12 mouse cellular contexts compared by ENCODE assay signal in the genomic region with DNA sequence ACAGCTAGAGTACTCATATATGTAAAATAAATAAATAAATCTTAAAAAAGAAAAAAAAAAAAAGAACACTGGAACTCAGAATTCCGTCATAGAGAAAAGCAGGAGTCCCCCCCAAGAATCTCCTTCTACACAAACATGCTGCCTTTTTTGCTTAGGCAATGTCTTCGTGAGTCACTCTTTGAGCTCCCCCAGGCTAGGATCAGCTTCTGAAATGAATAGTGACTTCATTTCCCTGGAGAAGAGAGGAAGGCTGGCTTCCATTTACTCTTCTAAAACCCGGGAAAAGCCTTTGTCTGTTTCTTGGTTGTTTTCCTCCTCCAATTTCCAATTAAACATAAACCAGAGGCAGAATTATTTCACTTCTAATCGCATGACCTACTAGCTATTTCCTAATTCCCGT. TPM values are rescaled to one million over a fixed set of nuclear protein-coding genes. Genes with fewer than 3 reads are reported as not detected.
DNase-seq lines count a peak whose midpoint lies in the region; ATAC-seq and TF ChIP-seq lines count a peak whose summit lies in the region.
"Had no signal": no experiment of that assay in that cellular context is flagged by ENCODE, and none has a peak within 500 bp of the region (broad histone marks: within the 10 kb centered on the region; RNA-seq: fewer than 3 reads in every experiment).

No protein-coding gene starts in this region.

- H3K36me3 ChIP-seq in midbrain, embryonic 13.5 days: no peaks in the 10 kb centered on the region
- H3K36me3 ChIP-seq in midbrain, embryonic 10.5 days: peaks cover 11% of the 10 kb centered on the region
- H3K36me3 ChIP-seq in stomach, embryonic 16.5 days (ENCODE audit: control insufficient read depth, insufficient read depth, low read length): no peaks in the 10 kb centered on the region

- H3K27me3 ChIP-seq in midbrain, embryonic 13.5 days: no peaks in the 10 kb centered on the region
- H3K27me3 ChIP-seq in midbrain, embryonic 10.5 days (ENCODE audit: low read depth, poor library complexity, severe bottlenecking): no peaks in the 10 kb centered on the region
- H3K27me3 ChIP-seq in stomach, embryonic 16.5 days (ENCODE audit: control insufficient read depth, insufficient read depth, low read length): no peaks in the 10 kb centered on the region
- H3K27me3 ChIP-seq: limb, embryonic 12.5 days had no signal

- no peak overlapping the region for H3K4me2 ChIP-seq in midbrain, embryonic 13.5 days (replicated peaks)
- no peak overlapping the region for H3K4me2 ChIP-seq in stomach, embryonic 16.5 days (ENCODE audit: low read depth, low read length)
- H3K4me2 ChIP-seq: limb, embryonic 12.5 days had no signal

- no peak for TF ChIP-seq CTCF in embryonic fibroblast, embryonic 13.5 days (IDR thresholded peaks at IDR 0.05; ENCODE audit: borderline replicate concordance, insufficient read depth, low read length)

- no peaks in the 10 kb centered on the region for H3K9me3 ChIP-seq in midbrain, embryonic 13.5 days
- H3K9me3 ChIP-seq in midbrain, embryonic 10.5 days (replicated peaks): no peaks in the 10 kb centered on the region
- H3K9me3 ChIP-seq in stomach, embryonic 16.5 days (replicated peaks; ENCODE audit: control insufficient read depth, low read length): no peaks in the 10 kb centered on the region
- H3K9me3 ChIP-seq: limb, embryonic 12.5 days had no signal

- peak; percentile 51 to 55 for DNase-seq in heart, adult 9 months (ENCODE audit: low spot score in 2 of 2)
- DNase-seq in heart, adult 11 months: no peak
- DNase-seq in midbrain, embryonic 10.5 days (ENCODE audit: low spot score): no peak
- no peak for DNase-seq in frontal cortex, postnatal 10 days (ENCODE audit: low spot score in 2 of 2)
- DNase-seq in spleen, postnatal 10 days (ENCODE audit: low spot score in 2 of 2): no peak
- DNase-seq: lung, postnatal 10 days; right cerebral cortex, postnatal 14 days had no signal

- H3K27ac ChIP-seq in midbrain, embryonic 13.5 days: peak overlapping the region; percentile 67
- no peak overlapping the region for H3K27ac ChIP-seq in midbrain, embryonic 10.5 days (replicated peaks)
- peak overlapping the region; percentile 59 for H3K27ac ChIP-seq in embryonic fibroblast, embryonic 13.5 days (ENCODE audit: insufficient read depth, low read length)
- H3K27ac ChIP-seq in stomach, embryonic 16.5 days (ENCODE audit: low read length): peak overlapping the region; percentile 14; the same call in 1 of the 2 replicates
- H3K27ac ChIP-seq: limb, embryonic 12.5 days had no signal

- TF ChIP-seq POLR2A in embryonic fibroblast, embryonic 13.5 days (IDR thresholded peaks at IDR 0.05; ENCODE audit: low read depth, low read length): no peak

- no peak overlapping the region for H3K4me3 ChIP-seq in midbrain, embryonic 13.5 days (replicated peaks)
- H3K4me3 ChIP-seq in midbrain, embryonic 10.5 days: no peak overlapping the region
- H3K4me3 ChIP-seq in embryonic fibroblast, embryonic 13.5 days (ENCODE audit: insufficient read depth, low read length): no peak overlapping the region
- no peak overlapping the region for H3K4me3 ChIP-seq in stomach, embryonic 16.5 days (replicated peaks; ENCODE audit: low read length)
- H3K4me3 ChIP-seq: limb, embryonic 12.5 days had no signal

- H3K4me1 ChIP-seq in midbrain, embryonic 13.5 days (replicated peaks): peaks cover 57% of the 10 kb centered on the region
- H3K4me1 ChIP-seq in midbrain, embryonic 10.5 days: peaks cover 47% of the 10 kb centered on the region
- H3K4me1 ChIP-seq in embryonic fibroblast, embryonic 13.5 days (ENCODE audit: control insufficient read depth, insufficient read depth, low read length): peaks cover 41% of the 10 kb centered on the region
- peaks cover 46% of the 10 kb centered on the region for H3K4me1 ChIP-seq in stomach, embryonic 16.5 days (ENCODE audit: control insufficient read depth, insufficient read depth, low read length)

- ATAC-seq in midbrain, embryonic 13.5 days: no peak
- no peak for ATAC-seq in stomach, embryonic 16.5 days (ENCODE audit: insufficient read depth, low FRiP score)
- ATAC-seq: intestine, postnatal 0 days had no signal

- WGBS in midbrain, embryonic 13.5 days: 74% methylated on average over 5 of the region's 5 CpGs
- WGBS in midbrain, embryonic 10.5 days: 80% methylated on average over 5 of the region's 5 CpGs
- WGBS in stomach, embryonic 16.5 days: 80% methylated on average over 5 of the region's 5 CpGs

- 0 out of 2 replicates have a peak overlapping the region, but pooled peaks have one; percentile 36 for H3K9ac ChIP-seq in midbrain, embryonic 13.5 days (replicated peaks)
- H3K9ac ChIP-seq in stomach, embryonic 16.5 days (ENCODE audit: low read length): no peak overlapping the region
- H3K9ac ChIP-seq: limb, embryonic 12.5 days had no signal

RNA-seq across cellular contexts. Expression of a gene that starts 9.9 kb away (rescaled TPM):
- polyA plus RNA-seq in midbrain, embryonic 13.5 days (2015; fragmentation: Nextera tagmentation; extraction: Ambion mirVana): 18.5 and 19.6 TPM in 2 replicates
- 30.5 and 35.5 TPM in 2 replicates for polyA plus RNA-seq in midbrain, embryonic 10.5 days (2016; fragmentation: Nextera tagmentation; extraction: Ambion mirVana)
- polyA plus RNA-seq in embryonic fibroblast, embryonic 13.5 days (2011; ENCODE audit: insufficient read length, low read depth, missing spikeins): 11.9 and 12.3 TPM in 2 replicates
- polyA plus RNA-seq in stomach, embryonic 16.5 days (2015; fragmentation: Nextera tagmentation; extraction: Ambion mirVana): 13.4 and 14.6 TPM in 2 replicates

RNA-seq across cellular contexts. Expression of a gene that starts 29.1 kb away (rescaled TPM):
- 18.2 and 18.3 TPM in 2 replicates for polyA plus RNA-seq in midbrain, embryonic 13.5 days (2015; fragmentation: Nextera tagmentation; extraction: Ambion mirVana)
- polyA plus RNA-seq in midbrain, embryonic 10.5 days (2016; fragmentation: Nextera tagmentation; extraction: Ambion mirVana): 28.2 and 32.1 TPM in 2 replicates
- 6.8 and 8.3 TPM in 2 replicates for polyA plus RNA-seq in embryonic fibroblast, embryonic 13.5 days (2011; ENCODE audit: insufficient read length, low read depth, missing spikeins)
- 70.7 and 76.8 TPM in 2 replicates for polyA plus RNA-seq in stomach, embryonic 16.5 days (2015; fragmentation: Nextera tagmentation; extraction: Ambion mirVana)

RNA-seq across cellular contexts. Expression of a gene that starts 40.3 kb away (rescaled TPM):
- 0.07 and 0.13 TPM in 2 replicates for polyA plus RNA-seq in midbrain, embryonic 13.5 days (2015; fragmentation: Nextera tagmentation; extraction: Ambion mirVana)
- polyA plus RNA-seq in midbrain, embryonic 10.5 days (2016; fragmentation: Nextera tagmentation; extraction: Ambion mirVana): 0.71 and 2.0 TPM in 2 replicates
- polyA plus RNA-seq in embryonic fibroblast, embryonic 13.5 days (2011; ENCODE audit: insufficient read length, low read depth, missing spikeins): 0.33 and 0.35 TPM in 2 replicates
- polyA plus RNA-seq in stomach, embryonic 16.5 days (2015; fragmentation: Nextera tagmentation; extraction: Ambion mirVana): 6.1 and 9.7 TPM in 2 replicates

RNA-seq across cellular contexts. Expression of a gene that starts 45.0 kb away (rescaled TPM):
- 0.10 TPM in 1 of 2 replicates, not detected in the other for polyA plus RNA-seq in midbrain, embryonic 13.5 days (2015; fragmentation: Nextera tagmentation; extraction: Ambion mirVana)
- polyA plus RNA-seq in midbrain, embryonic 10.5 days (2016; fragmentation: Nextera tagmentation; extraction: Ambion mirVana): 0.04 and 0.05 TPM in 2 replicates
- polyA plus RNA-seq in embryonic fibroblast, embryonic 13.5 days (2011; ENCODE audit: insufficient read length, low read depth, missing spikeins): not detected in 2 replicates
- polyA plus RNA-seq in stomach, embryonic 16.5 days (2015; fragmentation: Nextera tagmentation; extraction: Ambion mirVana): 70.8 and 81.7 TPM in 2 replicates

RNA-seq across cellular contexts. Expression of a gene that starts 56.6 kb away (rescaled TPM):
- 103 and 104 TPM in 2 replicates for polyA plus RNA-seq in midbrain, embryonic 13.5 days (2015; fragmentation: Nextera tagmentation; extraction: Ambion mirVana)
- polyA plus RNA-seq in midbrain, embryonic 10.5 days (2016; fragmentation: Nextera tagmentation; extraction: Ambion mirVana): 116 and 120 TPM in 2 replicates
- polyA plus RNA-seq in embryonic fibroblast, embryonic 13.5 days (2011; ENCODE audit: insufficient read length, low read depth, missing spikeins): 47.6 and 55.7 TPM in 2 replicates
- 68.7 and 75.0 TPM in 2 replicates for polyA plus RNA-seq in stomach, embryonic 16.5 days (2015; fragmentation: Nextera tagmentation; extraction: Ambion mirVana)

Comparison
In these comparisons a context has a peak if more than half of its experiments do, and no peak if none do; other contexts are left out.
1. DNase-seq: peak in heart, adult 9 months (2 of 2); none in heart, adult 11 months (single experiment), midbrain, embryonic 10.5 days (single experiment), frontal cortex, postnatal 10 days (0 of 2) and spleen, postnatal 10 days (0 of 2).